Mouse (Mus musculus) spleen, adult 10 weeks (tissue): Measurements from ENCODE around the gene Srp54b. TPM values are rescaled to one million over a fixed set of nuclear protein-coding genes. Genes with fewer than 3 reads are reported as not detected.

Experiments
- polyA plus RNA-seq: library from polyadenylated mRNA; stranded (reverse); fragments of 350-450 nt; fragmentation: Illumina TruSeq; extraction: RNeasy Lipid Tissue Mini Kit (QIAGEN cat#74804); gene quantifications from one replicate; pipeline ENCODE4 v1.2.3, GENCODE M21; 2015; ENCODE audit warnings: low replicate concordance; ENCODE audit not compliant: insufficient read depth

The Srp54b gene
- 8.9 TPM for polyA plus RNA-seq

DNA sequence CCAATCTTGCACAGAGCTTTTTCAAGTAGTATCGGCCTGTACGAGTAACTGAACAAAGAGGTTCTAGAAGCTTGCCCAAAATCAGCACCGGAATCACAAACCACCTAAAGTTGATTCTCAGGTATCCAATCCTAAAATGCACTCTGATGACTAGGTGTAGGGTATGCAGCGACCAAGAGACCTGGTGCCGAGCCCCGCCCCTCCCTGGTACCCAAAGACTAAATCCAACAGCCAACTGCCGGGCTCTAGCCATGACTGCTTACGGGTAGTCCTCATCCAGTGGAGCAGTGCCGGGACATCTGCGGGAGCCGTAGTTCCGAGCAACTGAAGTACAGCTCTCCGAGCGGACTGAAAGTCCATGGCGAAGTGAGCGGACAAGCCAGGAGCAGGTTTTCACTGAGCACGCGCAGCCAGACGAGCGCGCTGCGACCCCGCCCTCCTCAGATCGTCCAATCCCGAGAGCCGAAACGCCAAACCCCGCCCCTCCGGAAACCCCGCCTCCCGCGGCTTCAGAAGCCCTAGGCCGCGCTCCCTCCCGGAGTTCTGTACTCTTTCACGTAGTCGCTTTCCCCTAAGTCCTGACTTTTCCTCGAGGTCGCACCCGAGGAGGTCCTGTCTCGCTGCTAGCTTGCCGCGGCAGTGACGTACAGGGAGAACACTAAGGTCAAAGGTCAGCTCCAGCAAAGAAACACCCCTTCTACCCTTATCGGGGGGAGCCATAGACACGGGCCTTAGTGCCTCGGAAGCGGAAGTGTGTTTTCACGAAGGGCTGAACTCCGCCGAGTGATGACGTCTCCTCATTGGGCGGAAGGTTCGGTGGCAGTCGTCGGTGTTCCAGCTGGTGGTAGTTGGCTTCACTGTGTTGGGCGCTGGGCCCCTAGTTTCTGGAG is at the start of gene Srp54b:
TSS of gene Srp54b (plus strand) at position 546 of the 890 bp plus-strand sequence.

DNA sequence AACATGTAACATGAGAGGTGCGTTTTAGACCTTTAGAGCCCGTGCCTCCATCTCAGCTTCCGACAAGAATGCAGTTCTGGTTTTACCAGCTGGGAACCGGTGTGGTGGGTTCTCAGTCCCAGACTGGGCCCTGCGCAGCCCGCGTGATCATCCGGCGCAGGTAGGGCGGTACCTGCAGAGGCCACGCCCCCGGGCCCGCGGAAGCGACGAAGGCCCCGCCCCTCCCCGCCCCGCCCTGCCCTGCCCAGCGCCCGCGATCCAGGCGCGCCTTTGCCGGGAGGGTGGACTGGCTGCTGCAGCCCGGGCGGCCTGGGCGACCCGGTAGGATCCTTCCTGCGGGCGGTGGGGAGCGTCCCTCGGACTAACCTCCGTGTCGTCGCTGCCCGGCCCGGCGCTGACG is 30.7 kb upstream of the Srp54b start, which contains the start of gene Fam177a:
TSS of gene Fam177a (plus strand) at position 228 of the 400 bp plus-strand sequence.

DNA sequence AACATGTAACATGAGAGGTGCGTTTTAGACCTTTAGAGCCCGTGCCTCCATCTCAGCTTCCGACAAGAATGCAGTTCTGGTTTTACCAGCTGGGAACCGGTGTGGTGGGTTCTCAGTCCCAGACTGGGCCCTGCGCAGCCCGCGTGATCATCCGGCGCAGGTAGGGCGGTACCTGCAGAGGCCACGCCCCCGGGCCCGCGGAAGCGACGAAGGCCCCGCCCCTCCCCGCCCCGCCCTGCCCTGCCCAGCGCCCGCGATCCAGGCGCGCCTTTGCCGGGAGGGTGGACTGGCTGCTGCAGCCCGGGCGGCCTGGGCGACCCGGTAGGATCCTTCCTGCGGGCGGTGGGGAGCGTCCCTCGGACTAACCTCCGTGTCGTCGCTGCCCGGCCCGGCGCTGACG is 44.4 kb downstream of the Srp54b start, which contains the start of gene 1700047I17Rik2:
TSS of gene 1700047I17Rik2 (plus strand) at position 287 of the 400 bp plus-strand sequence.

DNA sequence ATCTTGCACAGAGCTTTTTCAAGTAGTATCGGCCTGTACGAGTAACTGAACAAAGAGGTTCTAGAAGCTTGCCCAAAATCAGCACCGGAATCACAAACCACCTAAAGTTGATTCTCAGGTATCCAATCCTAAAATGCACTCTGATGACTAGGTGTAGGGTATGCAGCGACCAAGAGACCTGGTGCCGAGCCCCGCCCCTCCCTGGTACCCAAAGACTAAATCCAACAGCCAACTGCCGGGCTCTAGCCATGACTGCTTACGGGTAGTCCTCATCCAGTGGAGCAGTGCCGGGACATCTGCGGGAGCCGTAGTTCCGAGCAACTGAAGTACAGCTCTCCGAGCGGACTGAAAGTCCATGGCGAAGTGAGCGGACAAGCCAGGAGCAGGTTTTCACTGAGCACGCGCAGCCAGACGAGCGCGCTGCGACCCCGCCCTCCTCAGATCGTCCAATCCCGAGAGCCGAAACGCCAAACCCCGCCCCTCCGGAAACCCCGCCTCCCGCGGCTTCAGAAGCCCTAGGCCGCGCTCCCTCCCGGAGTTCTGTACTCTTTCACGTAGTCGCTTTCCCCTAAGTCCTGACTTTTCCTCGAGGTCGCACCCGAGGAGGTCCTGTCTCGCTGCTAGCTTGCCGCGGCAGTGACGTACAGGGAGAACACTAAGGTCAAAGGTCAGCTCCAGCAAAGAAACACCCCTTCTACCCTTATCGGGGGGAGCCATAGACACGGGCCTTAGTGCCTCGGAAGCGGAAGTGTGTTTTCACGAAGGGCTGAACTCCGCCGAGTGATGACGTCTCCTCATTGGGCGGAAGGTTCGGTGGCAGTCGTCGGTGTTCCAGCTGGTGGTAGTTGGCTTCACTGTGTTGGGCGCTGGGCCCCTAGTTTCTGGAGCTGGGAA is 75.0 kb downstream of the Srp54b start, which contains the start of gene Srp54c:
TSS of gene Srp54c (plus strand) at position 543 of the 894 bp plus-strand sequence.

Other genes starting within 250 kb of the Srp54b start
- gene Gm20403, start 168.6 kb upstream of the Srp54b start, polyA plus RNA-seq: not detected
- gene Baz1a, start 140.8 kb upstream of the Srp54b start, polyA plus RNA-seq: 126 TPM
- 25.8 TPM for gene 2700097O09Rik, start 75.0 kb upstream of the Srp54b start, polyA plus RNA-seq
- 164 TPM for gene Srp54a, start 74.8 kb upstream of the Srp54b start, polyA plus RNA-seq
- not detected for gene Fam177a, start 30.6 kb upstream of the Srp54b start, polyA plus RNA-seq
- gene 1700047I17Rik2, start 44.5 kb downstream of the Srp54b start, polyA plus RNA-seq: 24.7 TPM
- gene Srp54c, start 75.1 kb downstream of the Srp54b start, polyA plus RNA-seq: 88.2 TPM
- 10.6 TPM for gene 1110008L16Rik, start 144.5 kb downstream of the Srp54b start, polyA plus RNA-seq
- 21.0 TPM for gene Ppp2r3c, start 147.9 kb downstream of the Srp54b start, polyA plus RNA-seq
- gene Psma6, start 229.1 kb downstream of the Srp54b start, polyA plus RNA-seq: 275 TPM